Mouse (Mus musculus) forebrain, embryonic 16.5 days (tissue): Measurements from ENCODE around the gene Unc5c. TPM values are rescaled to one million over a fixed set of nuclear protein-coding genes. Genes with fewer than 3 reads are reported as not detected.

ENCODE experiments used
- ATAC-seq: fragments of 200-750 bp; cut with Nextera tagmentation; 2 replicates; pipeline ENCODE4 v1.8.0; 2017; ENCODE audit warnings: mild to moderate bottlenecking, moderate library complexity
- H3K27ac ChIP-seq: fragments of 300-500 bp; sonication (generic); 2 replicates; pipeline ENCODE4 v1.5.1; 2014; ENCODE audit warnings: low read length, control low read depth
- H3K27me3 ChIP-seq: fragments of 300-500 bp; sonication (generic); replicated peaks from 2 replicates; pipeline ENCODE4 v1.6.1; 2014; ENCODE audit warnings: low read length; ENCODE audit not compliant: control insufficient read depth, insufficient read depth
- H3K36me3 ChIP-seq: fragments of 300-500 bp; sonication (generic); 2 replicates; pipeline ENCODE4 v1.6.1; 2014; ENCODE audit not compliant: control insufficient read depth, insufficient read depth
- H3K4me1 ChIP-seq: fragments of 300-500 bp; sonication (generic); replicated peaks from 2 replicates; pipeline ENCODE4 v1.6.1; 2014; ENCODE audit warnings: low read length; ENCODE audit not compliant: control insufficient read depth, insufficient read depth
- H3K4me2 ChIP-seq: fragments of 300-500 bp; sonication (generic); 2 replicates; pipeline ENCODE4 v1.6.1; 2014; ENCODE audit warnings: mild to moderate bottlenecking, low read length, control low read depth
- H3K4me3 ChIP-seq: fragments of 300-500 bp; sonication (generic); replicated peaks from 2 replicates; pipeline ENCODE4 v1.5.1; 2014; ENCODE audit warnings: mild to moderate bottlenecking, low read length, control low read depth
- H3K9ac ChIP-seq: fragments of 300-500 bp; sonication (generic); replicated peaks from 2 replicates; pipeline ENCODE4 v1.6.1; 2014; ENCODE audit warnings: low read depth, low read length, control low read depth
- H3K9me3 ChIP-seq: fragments of 300-500 bp; sonication (generic); 2 replicates; pipeline ENCODE4 v1.6.1; 2016; ENCODE audit warnings: low read length; ENCODE audit not compliant: control insufficient read depth
- WGBS: fragments of 180-500 bp; shearing (Covaris S2); extraction: QIAGEN DNeasy Blood & Tissue Kit; methylation state at CpG from one replicate; pipeline ENCODE4 v1.1.7; 2014; 5-methylcytosine and 5-hydroxymethylcytosine counted together
- polyA plus RNA-seq: library from polyadenylated mRNA; unstranded; fragments of >200 nt; fragmentation: Nextera tagmentation; extraction: Ambion mirVana; gene quantifications from 2 replicates; pipeline ENCODE4 v1.2.1, GENCODE M21; 2015

Unc5c gene
- polyA plus RNA-seq, 1 experiment from 2014 or later, result 7.9 TPM

GRCm38 (mm10) chr3:141646588-141646987, 181.6 kb downstream of the Unc5c start:
- Histone ChIP-seq H3K9ac (no peak overlapping the region), H3K4me2 (no peak overlapping the region), H3K36me3 (no peaks in the 10 kb centered on the region), H3K4me3 (no peak overlapping the region), H3K4me1 (no peaks in the 10 kb centered on the region), H3K27me3 (peaks cover 8% of the 10 kb centered on the region; the same call in 1 of the 2 replicates), H3K27ac (no peak overlapping the region), H3K9me3 (no peaks in the 10 kb centered on the region)
- ATAC-seq, result no peak
- 96% methylated on average over 2 of the region's 2 CpGs for WGBS

DNA sequence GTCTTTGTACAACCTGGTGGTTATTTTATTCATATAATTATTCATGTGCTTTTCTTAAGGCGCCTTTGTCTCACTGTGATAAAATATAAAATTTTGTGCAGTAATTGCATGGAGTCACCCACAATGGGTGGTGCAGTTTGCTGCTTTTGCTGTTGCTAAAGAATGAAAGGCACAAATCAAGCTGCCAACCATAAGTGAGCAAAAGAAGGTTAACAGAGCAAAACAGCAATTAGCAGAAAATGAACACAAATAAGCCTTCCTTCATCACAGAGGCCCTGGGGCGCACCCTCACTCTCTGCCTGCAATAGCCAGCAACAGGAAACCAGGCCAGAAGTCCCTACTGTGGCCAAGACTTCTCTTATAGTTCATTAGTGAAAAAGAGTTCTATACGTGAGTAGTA, 185.6 kb downstream of the Unc5c start:
- Histone ChIP-seq H3K36me3 (no peaks in the 10 kb centered on the region), H3K4me1 (no peaks in the 10 kb centered on the region), H3K27ac (no peak overlapping the region), H3K4me3 (no peak overlapping the region), H3K4me2 (no peak overlapping the region), H3K9ac (no peak overlapping the region), H3K27me3 (peaks cover 8% of the 10 kb centered on the region), H3K9me3 (no peaks in the 10 kb centered on the region)
- ATAC-seq, result peak; percentile 87
- WGBS, result 27% methylated on average over 3 of the region's 3 CpGs

DNA sequence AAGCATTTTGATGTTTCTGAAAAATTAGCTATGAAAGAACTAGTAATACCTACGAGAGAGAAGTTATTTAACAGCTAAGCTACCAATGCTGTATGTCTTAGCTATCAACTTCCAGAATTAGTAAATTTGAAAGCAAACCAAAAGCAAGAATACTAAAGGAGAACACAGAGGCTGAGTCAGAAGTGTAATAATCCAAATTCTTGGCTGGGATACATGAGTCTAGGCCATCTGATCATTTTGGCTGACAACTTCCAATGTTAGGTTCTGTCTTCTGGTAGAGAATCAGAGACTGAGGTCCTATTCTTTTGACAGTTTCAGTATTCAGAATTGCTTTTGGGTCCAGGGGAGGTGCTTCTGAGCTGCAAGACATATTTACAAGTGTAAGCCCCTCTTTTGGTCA, 188.9 kb downstream of the Unc5c start:
- Histone ChIP-seq H3K27me3 (peaks cover 5% of the 10 kb centered on the region; the same call in 1 of the 2 replicates), H3K4me3 (no peak overlapping the region), H3K9ac (no peak overlapping the region), H3K4me1 (no peaks in the 10 kb centered on the region), H3K36me3 (no peaks in the 10 kb centered on the region), H3K27ac (no peak overlapping the region), H3K4me2 (no peak overlapping the region), H3K9me3 (no peaks in the 10 kb centered on the region)
- WGBS, result 94% methylated on average over 1 of the region's 1 CpGs
- ATAC-seq, result no peak

DNA sequence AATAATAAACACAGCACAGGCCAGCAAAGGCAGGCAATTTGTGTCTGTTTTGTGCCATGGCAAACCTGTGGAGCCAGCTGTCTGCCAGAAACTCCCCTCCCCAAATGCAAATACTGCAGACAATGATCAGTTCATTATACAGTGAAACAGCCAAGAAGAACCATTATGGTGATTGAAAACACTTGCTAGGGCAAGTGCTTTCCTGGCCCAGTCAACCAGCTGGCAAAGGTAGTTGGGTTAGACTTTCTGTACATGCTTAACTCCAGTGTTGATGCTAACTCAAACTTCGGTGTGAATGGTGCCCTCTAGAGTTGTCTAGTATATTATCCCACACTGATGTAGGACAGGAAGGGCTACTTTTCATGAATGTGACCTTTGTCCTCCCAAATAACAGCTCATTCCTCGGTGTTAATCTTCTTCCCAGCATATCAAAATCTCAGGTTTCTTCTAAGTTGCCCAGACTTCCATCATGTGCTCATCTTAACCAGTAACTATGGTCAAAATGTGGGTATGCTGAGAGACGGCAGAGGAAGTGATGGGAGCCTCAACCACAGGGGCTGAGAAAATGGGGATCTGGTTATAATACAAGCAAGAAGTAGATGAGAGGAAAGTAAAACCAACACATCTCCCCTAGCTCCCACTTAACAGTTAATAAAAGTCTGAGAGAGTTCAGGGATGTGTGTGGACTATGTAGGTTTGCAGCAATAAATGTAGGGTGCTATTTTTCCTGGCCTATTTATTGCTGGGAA, 194.2 kb downstream of the Unc5c start:
- no peaks in the 10 kb centered on the region for H3K4me1 ChIP-seq
- ATAC-seq, result peak; percentile 57
- no peaks in the 10 kb centered on the region for H3K36me3 ChIP-seq
- WGBS, result 71% methylated on average over 3 of the region's 3 CpGs
- H3K27ac ChIP-seq, result no peak overlapping the region
- no peak overlapping the region for H3K4me2 ChIP-seq
- no peaks in the 10 kb centered on the region; the same call in 1 of the 2 replicates for H3K27me3 ChIP-seq
- H3K9ac ChIP-seq, result no peak overlapping the region
- H3K4me3 ChIP-seq, result no peak overlapping the region
- H3K9me3 ChIP-seq, result no peaks in the 10 kb centered on the region

- Histone ChIP-seq H3K4me1 (no peaks in the 10 kb centered on the region), H3K4me3 (no peak overlapping the region), H3K36me3 (no peaks in the 10 kb centered on the region), H3K27me3 (no peaks in the 10 kb centered on the region), H3K27ac (no peak overlapping the region), H3K4me2 (no peak overlapping the region), H3K9me3 (no peaks in the 10 kb centered on the region), H3K9ac (no peak overlapping the region)
- no peak for ATAC-seq
- WGBS, result 76% methylated on average over 15 of the region's 15 CpGs
Observed at GRCm38 (mm10) chr3:141660065-141661062, 195.3 kb downstream of the Unc5c start.

- Histone ChIP-seq H3K27me3 (no peaks in the 10 kb centered on the region), H3K4me3 (no peak overlapping the region), H3K27ac (no peak overlapping the region), H3K4me2 (no peak overlapping the region), H3K36me3 (no peaks in the 10 kb centered on the region), H3K4me1 (0 out of 2 replicates have a peak, but pooled peaks cover 4% of the 10 kb centered on the region), H3K9ac (no peak overlapping the region), H3K9me3 (no peaks in the 10 kb centered on the region)
- WGBS, result 44% methylated on average over 2 of the region's 2 CpGs
- no peak for ATAC-seq
Observed at GRCm38 (mm10) chr3:141689113-141689512, 224.1 kb downstream of the Unc5c start.

DNA sequence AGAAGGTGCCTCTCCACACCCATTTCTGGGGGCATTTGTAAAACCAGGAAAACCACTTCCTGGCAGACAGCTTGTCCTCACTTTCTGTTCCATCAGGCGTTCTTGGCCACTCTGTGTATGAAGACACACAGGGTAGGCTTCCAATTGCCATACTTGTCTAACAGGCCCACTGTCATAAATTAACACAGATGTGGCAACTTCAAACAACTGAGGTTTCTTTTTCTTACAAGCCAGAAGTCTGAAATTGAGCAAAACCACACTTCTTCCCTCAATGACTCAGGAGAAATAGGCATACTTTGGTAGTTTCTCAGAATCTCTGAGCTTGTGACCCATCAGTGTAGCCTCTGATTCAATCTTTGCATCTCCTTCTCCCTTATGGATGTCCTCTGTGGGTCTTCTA, 225.7 kb downstream of the Unc5c start:
- ATAC-seq, result no peak

GRCm38 (mm10) chr3:141691418-141691817, 226.4 kb downstream of the Unc5c start:
- no peak overlapping the region for H3K27ac ChIP-seq
- H3K9ac ChIP-seq, result no peak overlapping the region
- 25% methylated on average over 3 of the region's 3 CpGs for WGBS
- H3K36me3 ChIP-seq, result no peaks in the 10 kb centered on the region
- 0 out of 2 replicates have a peak, but pooled peaks cover 4% of the 10 kb centered on the region for H3K4me1 ChIP-seq
- H3K9me3 ChIP-seq, result no peaks in the 10 kb centered on the region
- H3K4me2 ChIP-seq, result no peak overlapping the region
- H3K27me3 ChIP-seq, result no peaks in the 10 kb centered on the region
- no peak overlapping the region for H3K4me3 ChIP-seq
- ATAC-seq, result peak; percentile 91

More for the DNA sequence above, 225.7 kb downstream of the Unc5c start:
- H3K4me2 ChIP-seq, result no peak overlapping the region
- H3K27ac ChIP-seq, result no peak overlapping the region
- 0 out of 2 replicates have a peak, but pooled peaks cover 4% of the 10 kb centered on the region for H3K4me1 ChIP-seq
- no peak overlapping the region for H3K4me3 ChIP-seq
- no peaks in the 10 kb centered on the region for H3K27me3 ChIP-seq
- 92% methylated on average over 1 of the region's 1 CpGs for WGBS
- H3K9ac ChIP-seq, result no peak overlapping the region
- H3K36me3 ChIP-seq, result no peaks in the 10 kb centered on the region
- no peaks in the 10 kb centered on the region for H3K9me3 ChIP-seq

- H3K9ac ChIP-seq, result no peak overlapping the region
- 28% methylated on average over 3 of the region's 3 CpGs for WGBS
- no peak overlapping the region for H3K27ac ChIP-seq
- H3K4me1 ChIP-seq, result 0 out of 2 replicates have a peak, but pooled peaks cover 4% of the 10 kb centered on the region
- peak; percentile 90 for ATAC-seq
- H3K9me3 ChIP-seq, result no peaks in the 10 kb centered on the region
- H3K4me2 ChIP-seq, result no peak overlapping the region
- H3K27me3 ChIP-seq, result no peaks in the 10 kb centered on the region
- H3K4me3 ChIP-seq, result no peak overlapping the region
- no peaks in the 10 kb centered on the region for H3K36me3 ChIP-seq
Observed at GRCm38 (mm10) chr3:141691846-141692245, 226.8 kb downstream of the Unc5c start.
